Mouse (Mus musculus) layer of hippocampus, adult 9-11 months (tissue): ENCODE results near the gene Kcnk18.
A peak's percentile ranks its signal among the peaks of the same experiment; 100 is the strongest.

Experiments
- DNase-seq: peaks from one replicate; pipeline ENCODE4 v3.0.0; 2022

Kcnk18 gene

GRCm38 (mm10) chr19:59228376-59228775 is 9.4 kb downstream of the Kcnk18 start:
- DNase-seq, result no peak

- no peak for DNase-seq
These were observed 13.8 kb downstream of the Kcnk18 start for GRCm38 (mm10) chr19:59232786-59233185.

- no peak for DNase-seq
These were observed 16.0 kb downstream of the Kcnk18 start for GRCm38 (mm10) chr19:59235001-59235400.

GRCm38 (mm10) chr19:59236046-59236445 is 17.0 kb downstream of the Kcnk18 start:
- no peak for DNase-seq

GRCm38 (mm10) chr19:59238630-59239029 is 19.6 kb downstream of the Kcnk18 start:
- DNase-seq, result no peak

- DNase-seq, result peak; percentile 44
These were observed 20.3 kb downstream of the Kcnk18 start for GRCm38 (mm10) chr19:59239124-59239817.

GRCm38 (mm10) chr19:59241987-59242386 is 23.0 kb downstream of the Kcnk18 start:
- DNase-seq, result no peak

- no peak for DNase-seq
These were observed 24.0 kb downstream of the Kcnk18 start for GRCm38 (mm10) chr19:59243057-59243456.

GRCm38 (mm10) chr19:59248144-59248543 is 29.1 kb downstream of the Kcnk18 start:
- no peak for DNase-seq

- DNase-seq, result no peak
These were observed 29.7 kb downstream of the Kcnk18 start for GRCm38 (mm10) chr19:59248553-59249286.

GRCm38 (mm10) chr19:59252651-59253050 is 33.6 kb downstream of the Kcnk18 start:
- DNase-seq, result no peak

- no peak for DNase-seq
These were observed 40.6 kb downstream of the Kcnk18 start for GRCm38 (mm10) chr19:59259633-59260032.

GRCm38 (mm10) chr19:59260718-59261442 is 41.9 kb downstream of the Kcnk18 start, which contains the start of gene Slc18a2:
Slc18a2 (plus strand) TSS chr19:59260896.
- no peak for DNase-seq

GRCm38 (mm10) chr19:59261604-59262003 is 42.6 kb downstream of the Kcnk18 start:
- no peak for DNase-seq

GRCm38 (mm10) chr19:59263171-59263570 is 44.2 kb downstream of the Kcnk18 start:
- no peak for DNase-seq

GRCm38 (mm10) chr19:59264838-59265532 is 46.0 kb downstream of the Kcnk18 start:
- no peak for DNase-seq

- no peak for DNase-seq
These were observed 46.9 kb downstream of the Kcnk18 start for GRCm38 (mm10) chr19:59265907-59266306.

- DNase-seq, result no peak
These were observed 48.5 kb downstream of the Kcnk18 start for GRCm38 (mm10) chr19:59267417-59267963.

GRCm38 (mm10) chr19:59273190-59273589 is 54.2 kb downstream of the Kcnk18 start:
- DNase-seq, result no peak

- DNase-seq, result no peak
These were observed 57.3 kb downstream of the Kcnk18 start for GRCm38 (mm10) chr19:59276354-59276753.

GRCm38 (mm10) chr19:59280841-59281240 is 61.8 kb downstream of the Kcnk18 start:
- peak; percentile 28 for DNase-seq

GRCm38 (mm10) chr19:59282001-59282400 is 63.0 kb downstream of the Kcnk18 start:
- DNase-seq, result no peak
